Mouse (Mus musculus): ENCODE data around the gene Pkn1. TPM values are rescaled to one million over a fixed set of nuclear protein-coding genes. Genes with fewer than 3 reads are reported as not detected.

The Pkn1 gene
- polyA plus RNA-seq (2012; rRNA removed) = 8.6 and 10.3 TPM in 2 replicates

GRCm38 (mm10) chr8:83698661-83699453, at the start of gene Pkn1:
Gene Pkn1, minus strand, starts transcription at chr8:83699179.

DNA sequence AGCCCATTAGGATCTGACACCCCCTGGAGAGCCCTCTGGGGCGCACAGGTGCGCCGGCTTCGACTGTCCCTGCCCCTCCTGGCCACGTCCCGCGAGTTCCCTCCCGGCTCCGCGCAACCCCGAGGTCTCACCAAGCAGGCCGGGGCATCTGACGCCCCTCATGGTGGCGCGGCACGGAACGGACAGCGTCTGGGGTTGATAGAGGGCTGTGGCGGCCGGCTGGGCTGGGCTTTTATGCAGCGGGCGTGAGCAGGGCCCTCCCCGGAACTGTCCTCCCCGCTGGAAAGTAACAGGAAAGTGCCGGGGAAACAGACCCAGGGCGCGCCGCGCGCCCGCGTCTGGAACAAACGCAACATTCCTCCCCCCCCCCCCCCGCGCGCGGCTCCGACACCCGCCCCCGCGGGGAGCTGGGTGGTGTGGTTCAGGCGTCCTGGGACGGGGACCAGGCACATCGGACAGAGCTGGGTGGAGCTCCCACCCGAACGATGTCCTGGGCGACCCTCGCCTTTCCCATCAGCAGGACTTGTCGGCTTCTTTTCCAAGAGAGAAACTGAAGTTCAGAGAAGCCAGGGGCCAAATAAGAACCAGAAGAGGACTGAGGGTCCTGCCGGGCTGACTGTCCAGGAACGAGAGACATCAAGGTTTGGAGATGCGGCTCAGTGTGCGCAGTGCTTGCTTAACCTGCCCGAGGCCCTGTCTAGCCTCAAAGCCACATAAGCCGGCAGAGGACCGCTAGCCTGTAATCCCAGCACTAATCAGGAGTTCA, 42.2 kb upstream of the Pkn1 start, which contains the start of gene Adgre5:
TSS of gene Adgre5 (minus strand) at position 351 of the 766 bp plus-strand sequence.

DNA sequence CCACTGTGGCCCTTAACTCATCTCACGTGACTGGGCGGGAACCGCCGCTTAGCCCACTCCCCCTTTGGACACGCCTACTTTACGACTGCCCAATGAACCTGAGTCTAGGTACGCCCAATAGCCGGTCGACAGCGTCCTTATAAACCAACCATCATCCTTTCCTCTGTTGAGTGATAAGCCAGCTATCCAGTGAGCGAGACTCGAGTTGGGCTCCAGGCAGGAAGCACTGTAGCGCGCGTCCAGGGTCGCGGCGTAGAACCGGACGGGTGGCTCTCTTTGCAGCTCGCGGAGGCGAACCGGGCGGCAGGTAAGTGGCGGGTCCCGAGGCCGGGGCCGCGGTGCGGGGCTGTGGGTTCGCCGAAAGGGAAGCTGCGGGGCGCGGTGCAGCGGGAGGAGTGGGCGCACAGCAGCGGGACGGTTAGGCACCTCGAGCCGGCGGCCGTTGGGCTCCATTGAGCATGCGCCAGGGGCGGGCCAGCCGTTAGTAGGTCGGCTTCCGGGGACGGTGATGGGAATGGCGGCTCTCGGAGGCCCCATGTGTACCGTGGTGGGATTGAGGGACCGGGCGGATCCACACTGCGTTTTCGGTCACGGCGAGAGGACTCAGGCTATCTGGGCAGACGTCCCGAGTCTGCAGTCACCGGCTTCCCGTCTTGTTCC, 16.2 kb upstream of the Pkn1 start, which contains the start of gene Ddx39:
TSS of gene Ddx39 (plus strand) at position 147 of the 660 bp plus-strand sequence.

GRCm38 (mm10) chr8:83665969-83666865, 32.8 kb downstream of the Pkn1 start, which contains the start of gene Ptger1:
Gene Ptger1, plus strand, starts transcription at chr8:83666678.

GRCm38 (mm10) chr8:83652030-83652743, 46.8 kb downstream of the Pkn1 start, which contains the start of gene Gipc1:
Gene Gipc1, plus strand, starts transcription at chr8:83652677.

Other genes starting within 250 kb of the Pkn1 start
- 41.9 and 50.5 TPM in 2 replicates for gene Scoc, start 240.8 kb downstream of the Pkn1 start, polyA plus RNA-seq (2012; rRNA removed)
- not detected in 2 replicates for gene Olfr370, start 163.4 kb downstream of the Pkn1 start, polyA plus RNA-seq (2012; rRNA removed)
- 188 and 193 TPM in 2 replicates for gene Ndufb7, start 132.5 kb downstream of the Pkn1 start, polyA plus RNA-seq (2012; rRNA removed)
- gene Tecr, start 91.2 kb downstream of the Pkn1 start, polyA plus RNA-seq (2012; rRNA removed) = 151 and 181 TPM in 2 replicates
- gene Dnajb1, start 91.0 kb downstream of the Pkn1 start, polyA plus RNA-seq (2012; rRNA removed) = 27.2 and 33.7 TPM in 2 replicates
- gene Gipc1, start 46.5 kb downstream of the Pkn1 start, polyA plus RNA-seq (2012; rRNA removed) = 21.5 and 27.0 TPM in 2 replicates
- 0.14 and 0.19 TPM in 2 replicates for gene Ptger1, start 32.5 kb downstream of the Pkn1 start, polyA plus RNA-seq (2012; rRNA removed)
- 103 and 125 TPM in 2 replicates for gene Ddx39, start 16.0 kb upstream of the Pkn1 start, polyA plus RNA-seq (2012; rRNA removed)
- 8.4 and 11.5 TPM in 2 replicates for gene Adgre5, start 42.1 kb upstream of the Pkn1 start, polyA plus RNA-seq (2012; rRNA removed)
- gene Adgrl1, start 200.9 kb upstream of the Pkn1 start, polyA plus RNA-seq (2012; rRNA removed) = 3.9 and 4.2 TPM in 2 replicates